Mouse (Mus musculus) G1E (cell line): Measurements from ENCODE around the gene Rhebl1.

Source experiments
- CTCF ChIP-seq: IDR thresholded peaks from 2 replicates; pipeline ENCODE4 v1.5.1; 2012; ENCODE audit warnings: low read depth, low read length, inconsistent platforms, mixed read lengths
- GATA1 ChIP-seq: IDR thresholded peaks from 2 replicates; pipeline ENCODE4 v1.6.1; 2012; ENCODE audit warnings: borderline replicate concordance, low read length, inconsistent platforms, mixed read lengths
- POLR2AphosphoS5 ChIP-seq: IDR thresholded peaks from 2 replicates; pipeline ENCODE4 v1.6.1; 2012; ENCODE audit warnings: low read depth, low read length, inconsistent platforms; ENCODE audit not compliant: insufficient replicate concordance
- TAL1 ChIP-seq: conservative IDR thresholded peaks from 2 replicates; pipeline ENCODE4 v1.6.1; 2012; ENCODE audit warnings: low read depth, low read length, inconsistent platforms, mixed read lengths

DNA sequence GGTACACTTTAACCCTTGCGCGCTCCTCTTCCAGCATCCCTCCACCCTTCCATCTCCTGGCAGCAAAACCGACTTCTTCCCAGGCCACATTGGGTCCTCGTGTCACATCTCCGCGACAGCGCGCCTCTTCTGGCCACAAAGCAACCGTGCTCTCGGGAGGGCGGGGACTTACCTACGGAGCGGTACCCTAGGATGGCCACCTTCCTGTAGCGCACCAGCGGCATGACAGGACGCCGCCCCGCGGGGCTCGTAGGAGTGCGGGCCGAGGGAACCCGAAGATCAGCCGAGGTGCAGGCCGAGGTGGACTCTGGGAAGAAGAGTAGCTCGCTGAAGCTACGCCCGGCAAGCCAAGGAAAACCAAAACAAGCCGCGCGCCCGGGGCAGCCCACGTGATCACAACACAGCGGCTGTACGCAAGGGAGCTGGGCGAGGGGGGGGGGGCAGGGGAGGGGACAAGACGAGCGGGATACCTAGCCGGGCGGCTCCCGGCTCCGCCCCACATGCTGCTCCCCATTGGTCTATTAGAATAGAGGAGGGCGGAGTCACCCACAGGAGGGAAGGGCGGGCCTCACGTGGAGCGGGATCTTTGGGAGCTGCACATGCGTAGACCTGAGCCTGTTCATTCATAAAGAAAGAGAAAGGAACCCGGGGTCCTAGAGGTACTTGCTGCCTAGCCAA is 13.2 kb downstream of the Rhebl1 start:
- no peak for TF ChIP-seq GATA1
- no peak for TF ChIP-seq CTCF
- no peak for TF ChIP-seq TAL1
- no peak for TF ChIP-seq POLR2AphosphoS5
